Mouse (Mus musculus) erythroblast, adult 5-6 weeks (primary cell): ENCODE measurements around the gene Slc43a3. TPM values are rescaled to one million over a fixed set of nuclear protein-coding genes. Genes with fewer than 3 reads are reported as not detected.
"Not testable (repeated sequence)": the region's sequence is repeated elsewhere in the genome, so short reads cannot be mapped to it uniquely, and the experiment has no call there.

Experiments used
- ATAC-seq: replicated peaks from 2 replicates; pipeline ENCODE4 v1.8.0; 2016; ENCODE audit warnings: moderate number of reproducible peaks, mild to moderate bottlenecking, moderate TSS enrichment, inconsistent platforms; ENCODE audit not compliant: poor library complexity, low FRiP score, severe bottlenecking
- total RNA-seq, 2 experiments: library from RNA; stranded (forward) in 1 of 2; stranded (reverse) in 1 of 2; fragments of 150-400 nt in 1 of 2; fragments of 200-764, 138-1000 nt in 1 of 2; gene quantifications; 2 replicates each; pipeline versions ENCODE4 v1.2.3 to v1.2.4; 2015 to 2017; ENCODE audit warnings: low replicate concordance in 2 of 2

Gene Slc43a3
- 207 and 247 TPM in 2 replicates for total RNA-seq (2015; ENCODE audit: low replicate concordance)
- total RNA-seq (2017; ENCODE audit: low replicate concordance), result 227 and 246 TPM in 2 replicates

- peak; percentile 61 for ATAC-seq
Observed at GRCm38 (mm10) chr2:84936474-84937429, at the start of gene Slc43a3. TSS of gene Slc43a3 (plus strand) at chr2:84936579.

GRCm38 (mm10) chr2:84886821-84887281, 49.5 kb upstream of the Slc43a3 start:
- ATAC-seq, result no peak

GRCm38 (mm10) chr2:84887411-84888271, 48.7 kb upstream of the Slc43a3 start:
- no peak; the same call in 1 of the 2 replicates for ATAC-seq

- ATAC-seq, result peak; percentile 64; the same call in 1 of the 2 replicates
Observed at GRCm38 (mm10) chr2:84888657-84889315, 47.6 kb upstream of the Slc43a3 start.

- ATAC-seq, result 0 out of 2 replicates have a peak, but pooled peaks have one; percentile 3
Observed at GRCm38 (mm10) chr2:84889316-84890044, 46.9 kb upstream of the Slc43a3 start.

- ATAC-seq, result peak; percentile 85
Observed at GRCm38 (mm10) chr2:84890045-84890340, 46.4 kb upstream of the Slc43a3 start.

GRCm38 (mm10) chr2:84893359-84893758, 43.0 kb upstream of the Slc43a3 start:
- ATAC-seq, result no peak

- no peak for ATAC-seq
Observed at GRCm38 (mm10) chr2:84895495-84896198, 40.7 kb upstream of the Slc43a3 start.

GRCm38 (mm10) chr2:84896686-84897085, 39.7 kb upstream of the Slc43a3 start:
- not testable (repeated sequence) for ATAC-seq

- ATAC-seq, result no peak
Observed at GRCm38 (mm10) chr2:84912722-84913121, 23.7 kb upstream of the Slc43a3 start.

GRCm38 (mm10) chr2:84913881-84914280, 22.5 kb upstream of the Slc43a3 start:
- no peak for ATAC-seq

GRCm38 (mm10) chr2:84915330-84915729, 21.0 kb upstream of the Slc43a3 start:
- ATAC-seq, result no peak

- no peak for ATAC-seq
Observed at GRCm38 (mm10) chr2:84916548-84917320, 19.6 kb upstream of the Slc43a3 start.

GRCm38 (mm10) chr2:84918188-84918587, 18.2 kb upstream of the Slc43a3 start:
- ATAC-seq, result no peak

- no peak for ATAC-seq
Observed at GRCm38 (mm10) chr2:84919601-84920108, 16.7 kb upstream of the Slc43a3 start.

- ATAC-seq, result 0 out of 2 replicates have a peak, but pooled peaks have one; percentile 32
Observed at GRCm38 (mm10) chr2:84930186-84930585, 6.2 kb upstream of the Slc43a3 start.

- ATAC-seq, result no peak
Observed at GRCm38 (mm10) chr2:84933992-84934648, 2.3 kb upstream of the Slc43a3 start.
